Mouse (Mus musculus) olfactory bulb, adult 2 months (tissue): ENCODE results near the gene Tfap4.

ENCODE experiments used
- CTCF ChIP-seq: fragments of 200-500 bp; IDR thresholded peaks from 2 replicates; pipeline ENCODE4 v1.5.1; 2012; ENCODE audit warnings: low read depth, mild to moderate bottlenecking, low read length, moderate library complexity; ENCODE audit not compliant: insufficient read depth
- POLR2A ChIP-seq: fragments of 200-500 bp; IDR thresholded peaks from 2 replicates; pipeline ENCODE4 v1.6.1; 2012; ENCODE audit warnings: mild to moderate bottlenecking, low read depth, low read length, moderate library complexity; ENCODE audit not compliant: insufficient read depth

GRCm38 (mm10) chr16:4548953-4549688 lies 10.5 kb downstream of the Tfap4 start:
- TF ChIP-seq POLR2A (no peak), CTCF (no peak)
